Mouse (Mus musculus) adrenal gland, adult 18-20 months (tissue): ENCODE results near the gene Ttll3. TPM values are rescaled to one million over a fixed set of nuclear protein-coding genes. Genes with fewer than 3 reads are reported as not detected.

Experiments
- DNase-seq, 2 experiments: peaks; one replicate each; pipeline ENCODE4 v3.0.0; 2021 to 2022; ENCODE audit warnings: low spot score in 2 of 2
- microRNA-seq, 2 experiments: library from miRNA; unstranded; fragments of <30 nt; microRNA quantifications; one replicate each; pipeline ENCODE4 v1.2.0; 2021; ENCODE audit warnings: borderline number of aligned reads in 2 of 2
- total RNA-seq, 2 experiments: library from RNA; stranded (reverse); gene quantifications; 1 replicate in 1 of 2; 2 replicates in 1 of 2; pipeline ENCODE4 v1.2.3; 2021

Gene Ttll3
- total RNA-seq, 2 experiments from 2014 or later: 3.0 to 4.0 TPM

GRCm38 (mm10) chr6:113447639-113448038 lies 58.6 kb downstream of the Ttll3 start:
- DNase-seq: no peak

GRCm38 (mm10) chr6:113451839-113452238 lies 62.8 kb downstream of the Ttll3 start:
- DNase-seq: no peak

- no peak for DNase-seq
Measured at GRCm38 (mm10) chr6:113455007-113455406, 65.9 kb downstream of the Ttll3 start.

GRCm38 (mm10) chr6:113457952-113458534 lies 69.0 kb downstream of the Ttll3 start, which contains the start of gene Il17re:
Gene Il17re, plus strand, starts transcription at chr6:113458484.
- no peak for DNase-seq

GRCm38 (mm10) chr6:113458635-113459034 lies 69.6 kb downstream of the Ttll3 start:
- DNase-seq: no peak

- DNase-seq: no peak
Measured at GRCm38 (mm10) chr6:113464040-113464439, 75.0 kb downstream of the Ttll3 start.

Small RNA genes lying within 50 kb of the gene (microRNA-seq; reads per million reads assigned to microRNA genes)
- 0 reads per million in 2 experiments for gene Gm24387

Other genes starting within 250 kb of the Ttll3 start
- gene Lhfpl4, start 193.9 kb upstream of the Ttll3 start, total RNA-seq: 1 to 10 TPM; 4.1 to 4.3 TPM
- 10 to 100 TPM; 18.2 to 18.4 TPM for gene Mtmr14, start 151.4 kb upstream of the Ttll3 start, total RNA-seq
- gene Cpne9, start 107.0 kb upstream of the Ttll3 start, total RNA-seq: 1 to 10 TPM; 2.8 to 4.4 TPM
- gene Brpf1, start 82.1 kb upstream of the Ttll3 start, total RNA-seq: 10 to 100 TPM; 25.4 to 26.4 TPM
- gene Ogg1, start 62.3 kb upstream of the Ttll3 start, total RNA-seq: 10 to 100 TPM in 1 of 2 experiments, 1 to 10 TPM in 1; 10.0 to 10.3 TPM
- 10 to 100 TPM; 53.1 to 55.4 TPM for gene Camk1, start 45.3 kb upstream of the Ttll3 start, total RNA-seq
- gene Tada3, start 11.4 kb upstream of the Ttll3 start, total RNA-seq: 10 to 100 TPM; 31.9 to 36.1 TPM
- 100 to 1,000 TPM; 184 to 190 TPM for gene Arpc4, start 11.1 kb upstream of the Ttll3 start, total RNA-seq
- gene Rpusd3, start 30.1 kb downstream of the Ttll3 start, total RNA-seq: 1 to 10 TPM; 6.3 to 8.5 TPM
- gene Cidec, start 46.5 kb downstream of the Ttll3 start, total RNA-seq: 100 to 1,000 TPM; 321 to 750 TPM
- gene Jagn1, start 53.3 kb downstream of the Ttll3 start, total RNA-seq: 10 to 100 TPM; 47.2 to 49.7 TPM
- gene Il17re, start 69.2 kb downstream of the Ttll3 start, total RNA-seq: 1 to 10 TPM in 1 of 2 experiments, under 1 TPM in 1; 0.83 to 2.6 TPM
- gene Il17rc, start 82.2 kb downstream of the Ttll3 start, total RNA-seq: 10 to 100 TPM; 19.9 to 26.9 TPM
- gene Creld1, start 94.0 kb downstream of the Ttll3 start, total RNA-seq: 10 to 100 TPM; 53.7 to 55.8 TPM
- gene Prrt3, start 112.7 kb downstream of the Ttll3 start, total RNA-seq: under 1 TPM in 1 of 2 experiments, not detected in 1; 0.32 TPM
- gene Emc3, start 142.4 kb downstream of the Ttll3 start, total RNA-seq: 100 to 1,000 TPM in 1 of 2 experiments, 10 to 100 TPM in 1; 89.8 to 107 TPM
- gene Fancd2, start 142.4 kb downstream of the Ttll3 start, total RNA-seq: under 1 TPM; 0.19 to 0.43 TPM
- gene Fancd2os, start 211.5 kb downstream of the Ttll3 start, total RNA-seq: not detected
- 100 to 1,000 TPM; 150 to 205 TPM for gene Brk1, start 215.5 kb downstream of the Ttll3 start, total RNA-seq
- 10 to 100 TPM; 20.9 to 21.4 TPM for gene Vhl, start 234.7 kb downstream of the Ttll3 start, total RNA-seq
- gene Irak2, start 249.2 kb downstream of the Ttll3 start, total RNA-seq: 10 to 100 TPM; 17.1 to 51.5 TPM